Mouse (Mus musculus) heart, postnatal 0 days (tissue): Measurements from ENCODE around the gene Ctcf. TPM values are rescaled to one million over a fixed set of nuclear protein-coding genes. Genes with fewer than 3 reads are reported as not detected.
A peak's percentile ranks its signal among the peaks of the same experiment; 100 is the strongest.

Experiments
- ATAC-seq: fragments of 200-750 bp; cut with Nextera tagmentation; 2 replicates; pipeline ENCODE4 v1.8.0; 2017; ENCODE audit warnings: low read depth, moderate number of reproducible peaks, moderate library complexity; ENCODE audit not compliant: insufficient read depth
- DNase-seq: peaks from one replicate; pipeline ENCODE4 v3.0.0-alpha.2; 2016; ENCODE audit warnings: low spot score
- H3K27ac ChIP-seq: fragments of 300-500 bp; sonication (generic); 2 replicates; pipeline ENCODE4 v1.5.1; 2014; ENCODE audit warnings: low read depth, mild to moderate bottlenecking
- H3K27me3 ChIP-seq: fragments of 300-500 bp; sonication (generic); 2 replicates; pipeline ENCODE4 v1.6.1; 2014; ENCODE audit warnings: low read length, mixed read lengths; ENCODE audit not compliant: control insufficient read depth, insufficient read depth
- H3K36me3 ChIP-seq: fragments of 300-500 bp; sonication (generic); replicated peaks from 2 replicates; pipeline ENCODE4 v1.6.1; 2014; ENCODE audit warnings: low read length, mixed read lengths; ENCODE audit not compliant: control insufficient read depth, insufficient read depth
- H3K4me1 ChIP-seq: fragments of 300-500 bp; sonication (generic); 2 replicates; pipeline ENCODE4 v1.6.1; 2014; ENCODE audit warnings: antibody characterized with exemption; ENCODE audit not compliant: control insufficient read depth, insufficient read depth
- H3K4me2 ChIP-seq: fragments of 300-500 bp; sonication (generic); 2 replicates; pipeline ENCODE4 v1.6.1; 2014; ENCODE audit warnings: low read depth, mild to moderate bottlenecking, low read length, moderate library complexity
- H3K4me3 ChIP-seq: fragments of 300-500 bp; sonication (generic); 2 replicates; pipeline ENCODE4 v1.5.1; 2014; ENCODE audit warnings: low read depth, low read length
- H3K9ac ChIP-seq: fragments of 300-500 bp; sonication (generic); replicated peaks from 2 replicates; pipeline ENCODE4 v1.6.1; 2014; ENCODE audit warnings: low read depth, low read length, mixed read lengths
- H3K9me3 ChIP-seq: fragments of 300-500 bp; sonication (generic); replicated peaks from 2 replicates; pipeline ENCODE4 v1.6.1; 2016; ENCODE audit warnings: low read length; ENCODE audit not compliant: control insufficient read depth
- CTCF ChIP-seq: IDR thresholded peaks from 2 replicates; pipeline ENCODE4 v1.5.1; 2016; ENCODE audit warnings: antibody characterized with exemption, control low read depth, low read depth
- EP300 ChIP-seq: IDR thresholded peaks from 2 replicates; pipeline ENCODE4 v1.6.1; 2016; ENCODE audit warnings: antibody characterized with exemption, low read depth
- WGBS: fragments of 180-500 bp; shearing (Covaris S2); extraction: QIAGEN DNeasy Blood & Tissue Kit; methylation state at CpG from one replicate; pipeline ENCODE4 v1.1.7; 2014; 5-methylcytosine and 5-hydroxymethylcytosine counted together
- microRNA counts: library from miRNA; unstranded; fragments of <30 nt; microRNA quantifications from one replicate; lab custom pipeline; 2015
- microRNA-seq: library from miRNA; unstranded; fragments of <30 nt; microRNA quantifications from one replicate; pipeline ENCODE4, GENCODE M21; 2016
- polyA plus RNA-seq: library from polyadenylated mRNA; unstranded; fragments of >200 nt; fragmentation: Nextera tagmentation; extraction: Ambion mirVana; gene quantifications from 2 replicates; pipeline ENCODE4 v1.2.1, GENCODE M21; 2015
- total RNA-seq: library from RNA; depleted of rRNA; stranded (reverse); fragments of >200 nt; gene quantifications from 2 replicates; pipeline ENCODE4 v1.2.3, GENCODE M21; 2014; ENCODE audit warnings: low replicate concordance; rRNA removed

Ctcf gene
- total and polyA plus RNA-seq, 2 experiments from 2014 or later, result 13.7 to 42.0 TPM

DNA sequence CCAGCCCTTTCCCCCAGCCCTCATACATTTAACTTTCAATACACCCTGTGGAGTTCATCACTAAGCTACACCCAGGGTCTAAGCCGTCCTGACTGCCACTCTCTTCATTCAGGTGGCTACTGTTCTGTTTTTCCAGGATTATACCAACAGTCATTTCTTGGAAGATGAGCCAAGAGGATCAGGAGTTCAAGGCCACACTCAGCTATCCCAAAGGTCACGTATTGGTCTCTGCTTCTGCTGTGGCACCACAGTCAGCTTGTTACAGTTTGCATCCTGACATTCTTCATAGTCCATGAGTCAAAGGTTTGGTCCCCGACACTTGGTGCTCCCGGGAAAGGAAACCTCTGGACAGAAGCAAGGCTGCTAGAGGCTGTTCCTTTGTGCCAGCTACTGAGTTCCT is 83.3 kb downstream of the Ctcf start:
- TF ChIP-seq EP300, result no peak
- TF ChIP-seq CTCF, result no peak
- ATAC-seq, result no peak
- H3K4me2 ChIP-seq, result no peak overlapping the region
- no peak overlapping the region for H3K27ac ChIP-seq
- no peaks in the 10 kb centered on the region for H3K9me3 ChIP-seq
- no peak overlapping the region for H3K9ac ChIP-seq
- peaks cover 14% of the 10 kb centered on the region; the same call in 1 of the 2 replicates for H3K36me3 ChIP-seq
- H3K27me3 ChIP-seq, result no peaks in the 10 kb centered on the region
- DNase-seq, result no peak
- WGBS, result 76% methylated on average over 4 of the region's 4 CpGs
- no peak overlapping the region for H3K4me3 ChIP-seq
- no peaks in the 10 kb centered on the region for H3K4me1 ChIP-seq

- H3K4me2 ChIP-seq, result no peak overlapping the region
- H3K4me1 ChIP-seq, result no peaks in the 10 kb centered on the region
- 0 out of 2 replicates have a peak, but pooled peaks cover 10% of the 10 kb centered on the region for H3K36me3 ChIP-seq
- H3K4me3 ChIP-seq, result no peak overlapping the region
- no peak for DNase-seq
- no peak for ATAC-seq
- TF ChIP-seq CTCF (no peak), EP300 (no peak)
- H3K9me3 ChIP-seq, result no peaks in the 10 kb centered on the region
- 89% methylated on average over 9 of the region's 9 CpGs for WGBS
- H3K9ac ChIP-seq, result no peak overlapping the region
- H3K27ac ChIP-seq, result no peak overlapping the region
- H3K27me3 ChIP-seq, result no peaks in the 10 kb centered on the region
Observed at GRCm38 (mm10) chr8:105722861-105723260, 86.5 kb downstream of the Ctcf start.

- 76% methylated on average over 5 of the region's 5 CpGs for WGBS
Observed at GRCm38 (mm10) chr8:105725726-105726125, 89.4 kb downstream of the Ctcf start.

DNA sequence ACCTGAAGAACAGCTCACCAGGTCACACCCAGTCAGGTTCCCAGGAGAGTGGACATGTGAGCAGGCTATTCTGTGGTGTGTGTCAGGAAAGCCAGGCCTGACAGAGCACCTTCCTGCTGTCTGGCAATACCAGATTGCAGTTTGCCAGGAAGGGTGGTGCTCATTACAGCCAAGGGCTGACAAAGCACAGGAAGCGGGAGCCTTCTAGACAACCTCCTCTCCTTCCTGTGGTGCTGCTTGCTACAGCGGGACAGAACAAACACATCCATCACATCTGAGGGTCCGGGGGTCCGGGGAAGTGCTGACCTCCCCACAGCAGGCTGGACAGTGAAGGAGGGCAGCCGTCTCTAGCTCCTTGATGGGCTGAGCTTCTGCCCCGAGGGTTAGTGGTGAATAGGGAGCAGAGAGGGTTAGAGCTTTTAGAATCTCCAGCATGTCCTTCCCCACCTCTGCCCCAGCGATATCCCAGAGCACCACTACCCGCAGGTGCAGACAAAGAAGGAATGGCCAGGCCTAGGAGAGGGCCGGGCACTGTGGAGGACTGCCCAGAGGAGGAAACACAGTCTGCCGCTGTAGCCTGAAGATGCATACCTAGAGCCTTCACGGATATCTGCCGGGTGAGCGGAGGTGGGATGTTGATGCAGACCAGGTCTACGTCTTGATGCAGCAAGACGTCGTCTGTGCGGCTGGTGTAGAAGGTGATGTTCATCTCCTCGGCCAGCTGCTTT is 91.2 kb downstream of the Ctcf start:
- WGBS, result 68% methylated on average over 18 of the region's 18 CpGs
- DNase-seq (peak; percentile 83), ATAC-seq (peak; percentile 90)
- Histone ChIP-seq H3K27me3 (no peaks in the 10 kb centered on the region), H3K27ac (peak overlapping the region; percentile 86), H3K4me2 (peak overlapping the region; percentile 15; the same call in 1 of the 2 replicates), H3K4me3 (no peak overlapping the region), H3K9ac (0 out of 2 replicates have a peak overlapping the region, but pooled peaks have one; percentile 15), H3K9me3 (no peaks in the 10 kb centered on the region), H3K4me1 (no peaks in the 10 kb centered on the region), H3K36me3 (0 out of 2 replicates have a peak, but pooled peaks cover 12% of the 10 kb centered on the region)
- TF ChIP-seq CTCF (no peak), EP300 (peak; percentile 91)

More at GRCm38 (mm10) chr8:105725726-105726125, 89.4 kb downstream of the Ctcf start:
- no peak for TF ChIP-seq CTCF
- no peak for TF ChIP-seq EP300
- H3K36me3 ChIP-seq, result 0 out of 2 replicates have a peak, but pooled peaks cover 12% of the 10 kb centered on the region
- H3K4me3 ChIP-seq, result no peak overlapping the region
- DNase-seq (no peak), ATAC-seq (no peak)
- H3K4me2 ChIP-seq, result no peak overlapping the region
- H3K27ac ChIP-seq, result no peak overlapping the region
- no peaks in the 10 kb centered on the region for H3K4me1 ChIP-seq
- no peaks in the 10 kb centered on the region for H3K9me3 ChIP-seq
- no peaks in the 10 kb centered on the region for H3K27me3 ChIP-seq
- no peak overlapping the region for H3K9ac ChIP-seq

- Histone ChIP-seq H3K9me3 (no peaks in the 10 kb centered on the region), H3K27me3 (no peaks in the 10 kb centered on the region), H3K4me2 (no peak overlapping the region), H3K27ac (no peak overlapping the region), H3K36me3 (0 out of 2 replicates have a peak, but pooled peaks cover 4% of the 10 kb centered on the region), H3K4me1 (no peaks in the 10 kb centered on the region), H3K9ac (no peak overlapping the region), H3K4me3 (no peak overlapping the region)
- TF ChIP-seq CTCF, result no peak
- no peak for TF ChIP-seq EP300
- 88% methylated on average over 5 of the region's 5 CpGs for WGBS
- ATAC-seq (no peak), DNase-seq (no peak)
Observed at GRCm38 (mm10) chr8:105732186-105732585, 95.8 kb downstream of the Ctcf start.

MicroRNA genes within 50 kb of the gene (microRNA counts, 519-probe panel; counts per million panel counts)
- not detected for microRNA mmu-miR-1966 (lab: Ali Mortazavi, UCI)

Small RNAs within 50 kb of the gene (microRNA-seq; reads per million reads assigned to microRNA genes)
- not detected for gene Mir1966

Other genes starting within 250 kb of the Ctcf start
- gene Kctd19, start 223.1 kb upstream of the Ctcf start, total RNA-seq, result not detected in 2 replicates
- not detected in 2 replicates for gene Kctd19, start 223.1 kb upstream of the Ctcf start, polyA plus RNA-seq
- gene Lrrc36, start 223.0 kb upstream of the Ctcf start, total RNA-seq, result 0.23 TPM in 1 of 2 replicates, not detected in the other
- gene Lrrc36, start 223.0 kb upstream of the Ctcf start, polyA plus RNA-seq, result 0.36 and 0.56 TPM in 2 replicates
- 12.9 and 19.8 TPM in 2 replicates for gene Tppp3, start 165.0 kb upstream of the Ctcf start, total RNA-seq
- gene Tppp3, start 165.0 kb upstream of the Ctcf start, polyA plus RNA-seq, result 37.8 and 42.3 TPM in 2 replicates
- 37.8 and 56.2 TPM in 2 replicates for gene Zdhhc1, start 139.7 kb upstream of the Ctcf start, total RNA-seq
- 19.1 TPM in 2 replicates for gene Zdhhc1, start 139.7 kb upstream of the Ctcf start, polyA plus RNA-seq
- gene Hsd11b2, start 117.8 kb upstream of the Ctcf start, total RNA-seq, result not detected in 2 replicates
- gene Hsd11b2, start 117.8 kb upstream of the Ctcf start, polyA plus RNA-seq, result 0.18 and 0.25 TPM in 2 replicates
- 52.1 and 60.8 TPM in 2 replicates for gene Atp6v0d1, start 70.5 kb upstream of the Ctcf start, total RNA-seq
- gene Atp6v0d1, start 70.5 kb upstream of the Ctcf start, polyA plus RNA-seq, result 57.5 and 58.9 TPM in 2 replicates
- 10.6 and 15.9 TPM in 2 replicates for gene Ripor1, start 31.3 kb upstream of the Ctcf start, total RNA-seq
- 21.2 and 22.2 TPM in 2 replicates for gene Ripor1, start 31.3 kb upstream of the Ctcf start, polyA plus RNA-seq
- gene Agrp, start 825 bp downstream of the Ctcf start, total RNA-seq, result not detected in 2 replicates
- gene Agrp, start 825 bp downstream of the Ctcf start, polyA plus RNA-seq, result 0.25 and 0.53 TPM in 2 replicates
- gene Carmil2, start 49.7 kb downstream of the Ctcf start, total RNA-seq, result 1.3 and 1.4 TPM in 2 replicates
- gene Carmil2, start 49.7 kb downstream of the Ctcf start, polyA plus RNA-seq, result 0.05 and 0.10 TPM in 2 replicates
- 8.7 and 12.8 TPM in 2 replicates for gene Acd, start 64.5 kb downstream of the Ctcf start, total RNA-seq
- 29.1 and 32.1 TPM in 2 replicates for gene Acd, start 64.5 kb downstream of the Ctcf start, polyA plus RNA-seq
- 14.0 and 15.5 TPM in 2 replicates for gene Pard6a, start 64.6 kb downstream of the Ctcf start, total RNA-seq
- gene Pard6a, start 64.6 kb downstream of the Ctcf start, polyA plus RNA-seq, result 16.7 and 18.5 TPM in 2 replicates
- not detected in 2 replicates for gene 4933405L10Rik, start 71.1 kb downstream of the Ctcf start, total RNA-seq
- not detected in 2 replicates for gene 4933405L10Rik, start 71.1 kb downstream of the Ctcf start, polyA plus RNA-seq
- 1.1 and 11.1 TPM in 2 replicates for gene Enkd1, start 71.6 kb downstream of the Ctcf start, total RNA-seq
- 4.0 and 5.9 TPM in 2 replicates for gene Enkd1, start 71.6 kb downstream of the Ctcf start, polyA plus RNA-seq
- gene Gfod2, start 122.1 kb downstream of the Ctcf start, total RNA-seq, result 2.4 and 5.8 TPM in 2 replicates
- 6.5 and 6.6 TPM in 2 replicates for gene Gfod2, start 122.1 kb downstream of the Ctcf start, polyA plus RNA-seq
- gene Ranbp10, start 190.8 kb downstream of the Ctcf start, total RNA-seq, result 8.7 and 10.5 TPM in 2 replicates
- 6.1 and 6.7 TPM in 2 replicates for gene Ranbp10, start 190.8 kb downstream of the Ctcf start, polyA plus RNA-seq
- gene Tsnaxip1, start 191.2 kb downstream of the Ctcf start, total RNA-seq, result not detected in 2 replicates
- gene Tsnaxip1, start 191.2 kb downstream of the Ctcf start, polyA plus RNA-seq, result 0.30 TPM in 1 of 2 replicates, not detected in the other
- gene Cenpt, start 216.7 kb downstream of the Ctcf start, total RNA-seq, result 28.3 and 32.2 TPM in 2 replicates
- 11.5 and 12.9 TPM in 2 replicates for gene Cenpt, start 216.7 kb downstream of the Ctcf start, polyA plus RNA-seq
- gene Thap11, start 218.6 kb downstream of the Ctcf start, total RNA-seq, result 59.5 and 81.1 TPM in 2 replicates
- gene Thap11, start 218.6 kb downstream of the Ctcf start, polyA plus RNA-seq, result 35.5 and 36.6 TPM in 2 replicates
- 19.4 and 38.0 TPM in 2 replicates for gene Nutf2, start 224.0 kb downstream of the Ctcf start, total RNA-seq
- gene Nutf2, start 224.0 kb downstream of the Ctcf start, polyA plus RNA-seq, result 135 and 147 TPM in 2 replicates
- gene Edc4, start 244.3 kb downstream of the Ctcf start, total RNA-seq, result 44.3 and 44.9 TPM in 2 replicates
- gene Edc4, start 244.3 kb downstream of the Ctcf start, polyA plus RNA-seq, result 15.1 and 18.1 TPM in 2 replicates